Mouse (Mus musculus) CH12F3 (cell line): Measurements from ENCODE around the gene Prkaa1.
"Not testable (repeated sequence)": the region's sequence is repeated elsewhere in the genome, so short reads cannot be mapped to it uniquely, and the experiment has no call there.

Source experiments
- in situ Hi-C: fragments of 300-500 bp; cut with MboI; formaldehyde crosslinking; loops from 2 replicates; pipeline ENCODE4 v1.14.3; 2020; ENCODE audit warnings: low sequenced_read_pairs

Gene Prkaa1

DNA sequence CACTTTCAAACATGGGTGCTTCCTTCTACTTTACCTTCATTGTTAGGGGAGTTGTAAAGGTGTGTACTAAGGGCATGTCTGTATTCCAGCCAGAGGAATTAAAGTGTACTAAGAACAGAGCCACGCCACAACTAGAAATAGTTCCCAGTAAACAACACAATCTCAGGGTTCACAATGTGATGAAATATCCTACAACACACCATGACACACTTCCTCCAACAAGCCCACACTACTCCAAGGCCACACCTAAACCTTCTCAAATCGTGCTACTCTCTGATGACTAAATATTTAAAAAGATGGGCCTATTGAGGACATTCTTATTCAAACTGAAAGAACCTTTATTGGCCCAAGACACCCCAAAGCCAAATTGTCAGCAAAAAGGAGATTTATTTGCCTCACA lies 16.2 kb upstream of the Prkaa1 start:
- in situ Hi-C loops: no loop called here

GRCm38 (mm10) chr15:5128176-5128940 lies 15.3 kb upstream of the Prkaa1 start:
- in situ Hi-C loops: no loop called here

GRCm38 (mm10) chr15:5129111-5129805 lies 14.4 kb upstream of the Prkaa1 start:
- in situ Hi-C loops: no loop called here

DNA sequence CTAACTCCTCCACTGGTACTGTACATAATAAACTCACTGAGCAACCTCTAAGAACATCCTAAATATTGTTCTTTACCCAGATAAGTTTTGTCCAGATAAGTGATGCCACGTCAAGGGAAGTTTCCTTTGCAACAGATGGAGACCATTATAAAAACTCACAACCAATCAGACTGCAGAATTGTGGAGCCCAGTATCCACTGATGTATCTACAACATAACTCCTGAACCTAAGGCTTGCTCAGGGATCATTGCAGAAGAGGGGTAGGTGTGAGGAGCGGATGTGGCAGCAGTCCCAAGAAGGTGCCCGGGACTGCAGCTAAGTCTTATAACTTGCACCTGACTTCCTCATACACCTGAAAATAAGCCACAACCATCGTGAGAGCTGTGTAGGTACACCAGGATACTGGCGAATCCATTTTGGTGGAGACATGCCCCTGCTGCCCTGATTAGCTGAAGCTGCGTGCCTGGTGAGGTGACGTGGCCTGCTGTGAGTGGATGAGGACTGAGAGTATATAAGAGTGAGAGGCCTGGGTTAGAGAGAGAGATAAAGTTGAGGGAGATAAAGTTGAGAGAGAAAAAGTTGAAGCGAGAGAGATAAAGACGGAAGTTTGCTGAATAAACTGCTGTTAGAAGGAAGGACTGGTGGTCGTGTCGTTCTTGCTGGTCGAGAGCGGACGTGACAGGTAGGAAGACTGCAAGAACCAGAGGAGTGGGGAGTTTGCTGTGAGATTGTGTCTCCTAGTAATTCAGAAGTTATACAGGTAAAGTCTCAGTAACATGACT lies 12.6 kb upstream of the Prkaa1 start:
- in situ Hi-C loops: not testable (repeated sequence)

GRCm38 (mm10) chr15:5133301-5133700 lies 10.4 kb upstream of the Prkaa1 start:
- in situ Hi-C loops: no loop called here

DNA sequence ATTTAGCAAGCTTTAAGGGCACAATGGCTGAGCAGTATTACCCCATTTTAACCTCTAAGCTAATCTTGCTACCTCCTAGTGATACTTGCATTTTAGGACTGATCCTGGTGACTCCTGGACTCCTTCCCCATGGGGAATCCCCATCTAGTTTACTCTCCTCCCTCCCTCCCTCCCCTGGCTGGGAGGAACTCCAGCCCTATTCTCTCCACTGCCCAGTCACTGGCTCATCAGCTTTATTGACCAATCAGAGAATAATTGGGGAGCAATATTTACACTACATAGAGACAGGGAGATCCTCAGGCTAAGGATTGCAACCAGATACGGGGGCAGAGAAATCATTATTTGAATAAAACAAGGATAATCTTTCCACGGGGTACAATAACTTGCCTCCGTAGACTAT lies 9.5 kb upstream of the Prkaa1 start:
- in situ Hi-C loops: no loop called here

DNA sequence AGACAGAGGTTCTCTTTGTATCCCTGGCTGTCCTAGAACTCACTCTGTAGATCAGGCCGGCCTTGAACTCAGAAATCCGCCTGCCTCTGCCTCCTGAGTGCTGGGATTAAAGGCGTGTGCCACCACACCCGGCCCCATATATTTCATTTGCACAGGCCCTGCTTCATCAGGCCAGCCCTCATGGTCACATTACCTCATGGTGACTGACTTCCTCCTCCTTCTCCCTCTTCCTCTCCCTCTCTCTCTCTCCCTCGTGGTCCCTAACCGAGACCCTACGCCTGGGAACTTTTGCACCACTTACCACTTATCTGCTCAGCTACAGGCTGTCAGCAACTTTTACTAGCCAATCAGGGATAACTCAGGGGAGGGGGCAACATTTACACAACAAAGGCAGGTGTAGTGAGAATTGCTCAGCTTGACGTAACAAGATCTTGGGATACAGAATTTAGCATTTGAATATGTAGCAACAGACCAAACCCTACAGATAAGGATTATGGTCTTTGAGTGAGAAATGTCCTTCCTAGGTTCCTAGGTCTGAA lies 8.6 kb upstream of the Prkaa1 start:
- in situ Hi-C loops: no loop called here

DNA sequence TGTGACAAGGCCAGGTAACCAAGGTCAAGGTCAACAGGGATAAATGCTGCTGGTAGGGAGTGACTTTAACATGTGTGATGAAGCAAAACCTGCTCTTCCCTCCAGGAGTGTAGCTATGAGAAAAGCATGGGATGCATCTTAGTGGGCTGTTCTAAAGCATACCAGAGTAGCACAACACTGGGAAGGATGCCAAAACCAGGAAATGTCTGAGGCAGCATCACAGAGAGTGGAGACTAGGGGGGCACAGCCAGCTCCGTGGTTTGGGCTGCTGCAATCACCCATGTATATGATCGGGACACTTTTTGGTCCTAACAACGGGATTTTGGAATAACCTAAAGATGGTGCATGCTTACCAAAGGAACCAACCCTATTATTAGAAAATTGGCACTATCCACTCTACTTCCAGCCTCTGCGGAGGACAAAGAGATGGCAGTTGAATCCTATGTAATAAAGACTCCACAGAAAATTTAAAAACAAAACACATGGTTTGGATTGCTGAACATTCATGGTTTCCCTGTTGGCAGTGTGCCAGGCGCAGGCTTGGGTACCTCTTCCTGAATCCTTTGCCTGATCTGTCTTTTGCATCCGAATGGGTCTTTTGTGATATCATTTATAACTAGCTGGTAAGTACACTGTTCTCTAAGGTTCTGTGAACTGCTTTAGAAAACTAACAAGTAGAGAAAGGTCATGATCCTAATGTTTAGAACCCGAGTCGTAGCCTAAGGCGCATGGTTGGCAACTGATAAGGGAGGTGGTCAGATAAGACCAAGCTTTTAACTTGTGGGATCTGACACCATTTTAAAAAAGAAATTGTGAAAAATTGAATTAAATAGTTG lies 5.4 kb upstream of the Prkaa1 start:
- in situ Hi-C loops: no loop called here

GRCm38 (mm10) chr15:5139366-5139765 lies 4.3 kb upstream of the Prkaa1 start:
- in situ Hi-C loops: no loop called here

GRCm38 (mm10) chr15:5139863-5140262 lies 3.8 kb upstream of the Prkaa1 start:
- in situ Hi-C loops: no loop called here

DNA sequence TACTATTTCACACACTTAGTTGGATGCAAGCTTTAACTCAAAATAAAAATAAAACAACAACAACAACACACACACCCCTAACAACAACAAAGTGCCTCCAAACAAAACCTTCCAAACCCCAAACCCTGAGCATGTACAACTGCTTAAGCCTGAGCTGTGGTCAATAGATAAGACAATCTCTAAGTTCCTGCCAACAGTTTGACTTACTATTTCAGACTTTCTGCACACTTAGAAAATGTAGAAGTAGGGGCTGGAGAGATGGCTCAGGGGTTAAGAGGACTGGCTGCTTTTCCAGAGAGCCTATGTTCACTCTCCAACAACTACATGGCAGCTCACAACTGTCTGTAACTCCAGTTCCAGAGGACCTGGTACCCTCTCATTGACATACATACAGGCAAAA lies 3.3 kb upstream of the Prkaa1 start:
- in situ Hi-C loops: no loop called here

DNA sequence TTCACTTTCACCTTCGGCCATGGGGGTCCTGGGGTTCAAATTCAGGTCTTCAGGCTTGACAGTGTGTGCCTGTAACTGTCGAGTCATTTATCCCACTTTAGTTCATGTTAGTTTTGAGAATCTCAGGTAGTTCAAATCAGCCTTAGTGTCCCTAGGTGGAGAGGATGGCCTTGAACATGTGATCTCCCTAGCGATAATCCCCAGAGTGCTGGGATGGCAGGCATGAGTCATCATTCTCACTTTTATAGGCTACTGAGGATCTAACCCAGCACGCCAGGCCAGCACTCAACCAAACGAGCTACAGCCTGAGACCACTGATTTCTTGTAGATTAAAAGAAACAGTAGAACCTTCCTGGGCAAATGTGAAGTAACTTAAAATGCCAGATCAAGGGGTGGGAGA lies 1.6 kb upstream of the Prkaa1 start:
- in situ Hi-C loops: no loop called here

GRCm38 (mm10) chr15:5142714-5143113 lies 947 bp upstream of the Prkaa1 start:
- in situ Hi-C loops: no loop called here

- in situ Hi-C loops: no loop called here
Measured at GRCm38 (mm10) chr15:5144021-5144778, 539 bp downstream of the Prkaa1 start.

- in situ Hi-C loops: no loop called here
Measured at GRCm38 (mm10) chr15:5145196-5145945, 1.7 kb downstream of the Prkaa1 start.

- in situ Hi-C loops: no loop called here
Measured at GRCm38 (mm10) chr15:5149187-5149586, 5.5 kb downstream of the Prkaa1 start.

- in situ Hi-C loops: no loop called here
Measured at GRCm38 (mm10) chr15:5152171-5152570, 8.5 kb downstream of the Prkaa1 start.

GRCm38 (mm10) chr15:5154621-5155020 lies 11.0 kb downstream of the Prkaa1 start:
- in situ Hi-C loops: no loop called here

DNA sequence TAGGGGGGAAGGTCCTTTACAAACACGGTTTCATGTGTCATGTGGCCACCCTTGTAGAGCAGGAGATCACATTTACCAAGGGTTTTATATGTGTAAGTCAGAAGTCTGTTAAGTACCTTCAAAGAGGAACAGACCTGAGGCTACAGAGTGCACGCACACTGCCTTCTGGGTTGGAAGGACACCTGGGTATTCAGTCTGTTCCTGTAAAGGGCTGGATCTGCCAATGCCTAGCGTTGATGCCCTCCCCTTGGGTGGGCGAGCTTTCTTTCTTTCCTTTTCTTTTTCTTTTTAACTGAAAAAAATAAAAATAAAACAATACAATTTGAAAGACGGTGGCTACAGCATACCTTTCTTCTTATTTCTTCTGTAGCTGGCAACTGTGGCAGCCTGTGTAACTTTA lies 11.4 kb downstream of the Prkaa1 start:
- in situ Hi-C loops: no loop called here
